Mouse (Mus musculus) adrenal gland, postnatal 10 days (tissue): ENCODE results near the gene Smyd4. TPM values are rescaled to one million over a fixed set of nuclear protein-coding genes. Genes with fewer than 3 reads are reported as not detected.

ENCODE experiments used
- DNase-seq: peaks from one replicate; pipeline ENCODE4 v3.0.0; 2021; ENCODE audit warnings: mixed read lengths
- microRNA-seq: library from miRNA; unstranded; fragments of <30 nt; microRNA quantifications from one replicate; pipeline ENCODE4 v1.2.0, GENCODE M21; 2021
- total RNA-seq, 2 experiments: library from RNA; stranded (reverse); gene quantifications; 2 replicates each; pipeline ENCODE4 v1.2.3; 2021

The Smyd4 gene
- total RNA-seq, 2 experiments from 2014 or later, result 7.8 to 9.3 TPM

DNA sequence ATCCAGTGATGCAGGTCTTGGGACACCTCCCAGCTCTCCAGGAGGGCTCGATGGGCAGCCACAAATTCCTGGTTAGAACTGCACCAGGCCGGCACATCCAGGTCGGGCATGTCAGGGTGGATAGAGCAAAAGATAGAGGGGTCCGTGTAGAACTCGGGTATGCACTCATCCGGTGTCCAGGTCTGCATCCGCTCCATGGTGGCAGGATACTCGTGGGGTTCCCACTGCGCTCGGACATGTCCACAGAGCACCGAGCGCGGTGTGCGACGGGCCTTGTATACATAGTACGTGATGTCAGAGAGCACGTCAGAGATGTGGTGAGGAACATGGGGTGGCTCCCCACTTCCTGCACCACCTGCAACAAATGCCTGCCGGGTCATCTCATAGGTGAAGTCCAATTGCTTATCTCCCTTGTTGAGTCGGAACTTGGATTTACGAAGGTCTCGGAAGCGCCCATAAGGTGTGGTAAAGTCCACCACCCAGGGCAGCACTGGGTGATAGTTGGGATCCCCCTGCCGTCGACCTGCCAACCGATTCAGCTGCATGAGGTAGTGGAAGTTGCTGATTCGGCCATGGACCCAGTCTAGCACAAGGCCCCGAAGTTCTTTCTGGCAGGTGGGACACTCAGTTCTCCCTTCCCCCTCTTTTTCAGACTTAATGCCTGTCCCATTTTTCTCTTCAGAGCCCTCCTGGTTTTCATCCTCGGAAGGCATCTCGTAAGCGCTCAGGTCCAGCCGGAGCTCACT lies 104.8 kb downstream of the Smyd4 start:
- DNase-seq, result no peak

DNA sequence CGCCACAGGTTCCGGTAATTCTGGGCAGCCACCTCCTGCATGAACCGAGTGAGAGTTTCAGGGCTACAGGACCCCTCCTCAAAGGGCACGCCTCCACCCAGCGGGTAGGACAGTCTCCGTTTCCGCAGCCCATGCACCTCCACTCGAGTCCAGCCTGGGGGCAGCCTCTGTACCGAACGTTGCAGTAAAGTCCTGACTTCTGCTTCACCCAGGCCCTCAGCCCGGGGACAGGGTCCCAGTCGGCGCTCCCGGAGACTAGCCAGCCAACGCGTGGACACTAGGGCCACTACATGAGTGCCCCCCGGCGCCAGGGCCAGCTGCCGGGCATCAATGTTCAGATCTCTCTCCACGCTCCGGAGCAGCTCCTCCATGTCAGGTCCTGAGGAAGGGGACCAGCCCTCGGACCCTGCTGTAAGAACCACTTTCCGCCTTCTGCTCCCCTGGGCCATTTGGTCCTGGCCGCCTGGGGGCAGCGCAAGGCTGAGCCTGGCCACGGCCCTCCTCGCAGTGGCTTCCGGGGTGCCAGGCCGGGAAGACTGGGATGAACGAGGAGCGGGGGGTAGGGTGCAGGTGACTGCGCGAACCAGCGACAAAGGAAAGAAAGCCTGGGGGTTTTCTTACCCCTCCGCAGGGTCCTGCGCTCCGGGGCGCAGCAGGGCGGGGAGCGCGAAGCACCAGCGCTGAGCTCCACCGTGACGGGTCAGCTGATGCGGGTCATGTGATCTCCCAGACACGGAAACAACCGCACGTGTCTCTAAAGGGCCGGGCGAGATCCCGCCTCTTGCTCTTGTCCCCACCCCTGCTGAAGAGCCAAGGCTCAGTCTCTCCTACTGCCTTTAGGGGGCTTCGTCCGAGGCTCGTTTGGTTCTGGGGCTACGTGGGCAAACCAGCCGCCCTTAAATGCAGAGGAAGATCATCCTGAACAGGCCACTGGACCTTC lies 106.0 kb downstream of the Smyd4 start, which contains the start of gene Wdr81:
Wdr81 (minus strand) TSS at position 727 of the 940 bp plus-strand sequence.
- DNase-seq, result peak; percentile 92

Small RNA genes within 50 kb of the gene (microRNA-seq; reads per million reads assigned to microRNA genes)
- not detected for gene Gm47300

Other genes with a start within 250 kb of the Smyd4 start
- gene Hic1, start 178.9 kb upstream of the Smyd4 start, total RNA-seq, result 10 to 100 TPM; 23.6 to 24.5 TPM
- 10 to 100 TPM; 13.5 to 18.1 TPM for gene Ovca2, start 169.6 kb upstream of the Smyd4 start, total RNA-seq
- 10 to 100 TPM; 23.1 to 24.2 TPM for gene Dph1, start 157.2 kb upstream of the Smyd4 start, total RNA-seq
- gene Rtn4rl1, start 154.7 kb upstream of the Smyd4 start, total RNA-seq, result 10 to 100 TPM; 25.2 to 27.8 TPM
- gene Rpa1, start 109 bp upstream of the Smyd4 start, total RNA-seq, result 10 to 100 TPM; 60.0 to 72.0 TPM
- 100 to 1,000 TPM; 121 to 219 TPM for gene Serpinf1, start 74.3 kb downstream of the Smyd4 start, total RNA-seq
- gene Serpinf2, start 91.2 kb downstream of the Smyd4 start, total RNA-seq, result 100 to 1,000 TPM; 112 to 253 TPM
- gene Wdr81, start 106.3 kb downstream of the Smyd4 start, total RNA-seq, result 10 to 100 TPM; 13.0 to 15.2 TPM
- gene Tlcd2, start 113.3 kb downstream of the Smyd4 start, total RNA-seq, result 10 to 100 TPM; 20.9 to 24.6 TPM
- 100 to 1,000 TPM; 112 to 130 TPM for gene Prpf8, start 138.4 kb downstream of the Smyd4 start, total RNA-seq
- 10 to 100 TPM; 17.3 to 23.7 TPM for gene Rilp, start 161.7 kb downstream of the Smyd4 start, total RNA-seq
- gene Scarf1, start 165.1 kb downstream of the Smyd4 start, total RNA-seq, result 10 to 100 TPM; 13.3 to 20.0 TPM
- 10 to 100 TPM; 21.1 to 27.9 TPM for gene Slc43a2, start 183.3 kb downstream of the Smyd4 start, total RNA-seq
- 100 to 1,000 TPM; 130 to 139 TPM for gene Pitpna, start 239.7 kb downstream of the Smyd4 start, total RNA-seq